Mouse (Mus musculus) left cerebral cortex, adult 9 months (tissue): ENCODE results near the gene Gm21887.
"Not testable (repeated sequence)": the region's sequence is repeated elsewhere in the genome, so short reads cannot be mapped to it uniquely, and the experiment has no call there.

ENCODE experiments used
- DNase-seq, 2 experiments: peaks; one replicate each; pipeline ENCODE4 v3.0.0; 2022; ENCODE audit warnings: low spot score in 2 of 2

Gene Gm21887

DNA sequence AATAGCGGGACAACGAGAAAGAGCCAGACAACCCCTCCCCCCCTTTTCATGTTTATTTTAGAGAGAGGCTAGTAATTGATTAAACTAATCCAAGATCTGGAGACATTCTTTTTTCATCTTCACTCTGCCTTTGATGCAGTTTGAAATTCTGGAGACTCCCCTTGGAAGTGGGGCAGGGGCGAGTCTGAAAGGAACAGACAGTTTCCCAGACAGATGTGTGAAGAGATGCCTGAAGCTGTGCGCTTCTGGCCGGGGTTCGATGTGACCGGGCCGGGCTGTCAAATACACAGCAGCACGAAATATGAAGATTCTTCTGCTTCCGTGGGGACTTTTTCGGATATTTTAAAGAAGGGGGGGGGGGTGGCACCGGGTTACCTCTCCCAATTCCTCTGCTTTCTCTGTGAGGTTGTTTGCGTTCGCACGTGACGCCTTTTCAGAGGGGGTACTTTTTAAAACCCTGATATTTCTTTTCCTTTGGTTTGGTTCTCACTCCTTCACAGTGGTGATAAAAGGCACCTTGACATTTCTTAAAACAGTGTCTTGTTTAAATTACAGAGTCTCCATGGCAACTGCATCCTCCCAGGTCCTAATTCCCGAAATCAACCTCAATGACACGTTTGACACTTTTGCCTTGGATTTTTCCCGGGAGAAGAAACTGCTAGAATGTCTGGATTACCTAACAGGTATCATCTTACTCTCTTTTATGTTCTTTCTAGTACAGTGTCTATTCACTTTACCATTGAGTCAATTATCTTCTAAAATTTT lies 25.9 kb upstream of the Gm21887 start:
- peak; percentile 4 to 85 for DNase-seq

DNA sequence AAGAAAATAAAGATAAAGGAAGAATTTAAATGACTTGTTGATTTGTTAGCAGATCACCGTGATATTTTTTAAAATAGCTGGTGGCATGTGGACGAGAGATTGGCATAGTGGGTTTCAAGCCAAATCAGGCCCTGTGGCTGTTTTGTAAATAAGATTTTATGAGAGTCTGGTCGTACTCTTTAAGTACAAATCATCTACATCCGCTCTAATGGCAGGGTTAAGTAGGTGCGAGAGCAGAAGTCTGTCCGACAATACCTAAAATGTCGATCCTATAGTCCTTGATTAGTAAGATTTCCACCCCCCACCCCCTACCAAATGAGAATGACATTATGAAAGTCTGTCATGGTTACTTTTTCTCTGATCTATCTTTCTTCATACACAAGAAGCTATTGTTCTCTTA lies 25.1 kb upstream of the Gm21887 start:
- peak in 1 of 2 experiments; percentile 36 for DNase-seq

- peak; percentile 10 to 70 for DNase-seq
These were observed 24.6 kb upstream of the Gm21887 start for GRCm38 (mm10) chrX:169984853-169985252.

DNA sequence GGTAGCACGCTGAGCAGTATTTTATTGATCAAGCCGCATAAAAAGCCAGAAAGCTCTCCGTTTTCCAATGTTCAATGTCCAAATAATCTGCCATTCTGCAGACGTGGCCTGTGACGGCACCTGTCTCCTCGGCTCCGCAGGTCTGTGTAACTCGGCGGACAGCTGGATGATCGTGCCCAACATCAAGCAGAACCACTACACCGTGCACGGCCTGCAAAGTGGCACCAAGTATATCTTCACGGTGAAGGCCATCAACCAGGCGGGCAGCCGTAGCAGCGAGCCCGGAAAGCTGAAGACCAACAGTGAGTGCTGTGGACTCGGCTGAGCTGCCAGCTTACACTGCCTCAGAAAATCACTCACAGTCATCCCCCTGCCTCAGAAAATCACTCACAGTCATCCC lies 23.7 kb upstream of the Gm21887 start:
- DNase-seq: peak; percentile 47 to 69

GRCm38 (mm10) chrX:169986519-169987367 lies 22.7 kb upstream of the Gm21887 start:
- DNase-seq: peak; percentile 94

DNA sequence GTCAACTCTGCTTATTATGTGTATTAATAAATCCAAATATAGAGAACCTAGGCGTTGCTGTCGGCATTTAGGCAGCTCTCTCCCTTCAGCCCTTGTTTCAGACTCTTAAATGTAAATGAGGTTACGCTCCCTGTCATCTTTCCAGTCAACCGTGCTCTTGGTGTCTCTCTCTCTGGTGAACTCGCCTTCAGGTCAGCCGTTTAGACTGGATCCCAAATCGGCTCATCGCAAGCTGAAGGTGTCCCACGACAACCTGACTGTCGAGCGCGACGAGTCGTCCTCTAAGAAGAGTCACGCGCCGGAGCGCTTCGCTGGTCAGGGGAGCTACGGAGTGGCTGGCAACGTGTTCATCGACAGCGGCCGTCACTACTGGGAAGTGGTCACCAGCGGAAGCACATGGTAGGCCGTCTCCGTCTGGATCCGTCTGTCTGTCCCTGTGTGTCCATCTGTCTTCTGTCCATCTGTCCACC lies 22.1 kb upstream of the Gm21887 start:
- DNase-seq: peak; percentile 58 to 83

DNA sequence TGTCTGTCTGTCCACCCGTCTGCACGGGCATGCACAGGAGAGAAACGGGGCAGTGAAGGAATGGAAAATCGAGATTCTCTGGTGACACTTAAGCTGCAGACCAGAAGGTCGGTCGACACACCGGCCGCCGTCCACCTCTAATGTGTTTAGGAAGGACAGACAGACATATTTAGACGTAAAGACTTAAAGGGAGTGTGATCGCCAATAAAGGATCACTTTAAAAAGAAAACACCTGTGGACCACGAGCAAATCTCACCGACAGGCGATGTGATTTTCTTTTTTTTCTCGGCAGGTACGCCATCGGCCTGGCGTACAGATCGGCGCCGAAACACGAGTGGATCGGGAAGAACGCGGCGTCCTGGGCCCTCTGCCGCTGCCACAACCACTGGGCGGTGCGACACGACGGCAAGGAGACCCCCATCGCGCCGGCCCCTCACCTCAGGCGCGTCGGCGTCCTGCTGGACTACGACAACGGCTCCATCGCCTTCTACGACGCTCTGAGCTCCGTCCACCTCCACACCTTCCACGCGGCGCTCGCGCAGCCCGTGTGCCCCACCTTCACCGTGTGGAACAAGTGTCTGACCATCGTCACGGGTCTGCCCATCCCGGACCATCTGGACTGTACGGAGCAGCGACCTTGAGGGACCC lies 20.8 kb upstream of the Gm21887 start:
- peak; percentile 40 to 71 for DNase-seq

- peak in 1 of 2 experiments; percentile 2 for DNase-seq
These were observed 20.3 kb upstream of the Gm21887 start for GRCm38 (mm10) chrX:169989219-169989595.

- DNase-seq: peak; percentile 75 to 77
These were observed 19.5 kb upstream of the Gm21887 start for GRCm38 (mm10) chrX:169989691-169990631.

DNA sequence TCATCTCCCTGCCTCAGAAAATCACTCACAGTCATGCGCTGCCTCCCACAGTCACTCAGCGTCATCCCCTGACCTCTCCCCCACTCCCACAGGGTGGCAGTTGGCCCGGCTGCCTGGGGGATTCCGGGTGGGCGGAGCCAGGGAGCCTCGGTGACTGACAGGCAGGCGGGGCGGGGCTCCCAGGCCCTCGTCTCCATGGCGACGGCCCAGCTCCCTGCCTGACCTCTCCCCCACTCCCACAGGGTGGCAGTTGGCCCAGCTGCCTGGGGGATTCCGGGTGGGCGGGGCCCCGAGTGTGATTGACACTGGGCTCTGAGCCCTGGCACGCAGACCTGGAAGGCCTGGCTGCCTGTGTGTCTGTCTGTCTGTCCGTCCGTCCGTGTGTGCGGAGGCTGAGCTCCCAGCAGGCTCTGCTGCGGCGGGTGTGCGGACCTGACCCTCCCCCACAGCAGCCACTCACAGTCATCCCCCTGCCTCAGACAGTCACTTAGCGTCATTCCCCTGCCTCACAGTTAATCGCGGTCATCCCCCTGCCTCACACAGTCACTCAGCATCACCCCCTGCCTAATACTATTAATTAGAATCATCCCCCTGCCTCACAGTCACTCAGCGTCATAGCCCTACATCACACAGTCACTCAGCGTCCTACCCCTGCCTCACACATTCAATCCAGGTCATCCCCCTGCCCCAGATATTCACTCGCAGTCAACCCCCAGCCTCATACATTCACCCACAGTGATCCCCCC lies 18.2 kb upstream of the Gm21887 start:
- DNase-seq: peak; percentile 95 to 99

DNA sequence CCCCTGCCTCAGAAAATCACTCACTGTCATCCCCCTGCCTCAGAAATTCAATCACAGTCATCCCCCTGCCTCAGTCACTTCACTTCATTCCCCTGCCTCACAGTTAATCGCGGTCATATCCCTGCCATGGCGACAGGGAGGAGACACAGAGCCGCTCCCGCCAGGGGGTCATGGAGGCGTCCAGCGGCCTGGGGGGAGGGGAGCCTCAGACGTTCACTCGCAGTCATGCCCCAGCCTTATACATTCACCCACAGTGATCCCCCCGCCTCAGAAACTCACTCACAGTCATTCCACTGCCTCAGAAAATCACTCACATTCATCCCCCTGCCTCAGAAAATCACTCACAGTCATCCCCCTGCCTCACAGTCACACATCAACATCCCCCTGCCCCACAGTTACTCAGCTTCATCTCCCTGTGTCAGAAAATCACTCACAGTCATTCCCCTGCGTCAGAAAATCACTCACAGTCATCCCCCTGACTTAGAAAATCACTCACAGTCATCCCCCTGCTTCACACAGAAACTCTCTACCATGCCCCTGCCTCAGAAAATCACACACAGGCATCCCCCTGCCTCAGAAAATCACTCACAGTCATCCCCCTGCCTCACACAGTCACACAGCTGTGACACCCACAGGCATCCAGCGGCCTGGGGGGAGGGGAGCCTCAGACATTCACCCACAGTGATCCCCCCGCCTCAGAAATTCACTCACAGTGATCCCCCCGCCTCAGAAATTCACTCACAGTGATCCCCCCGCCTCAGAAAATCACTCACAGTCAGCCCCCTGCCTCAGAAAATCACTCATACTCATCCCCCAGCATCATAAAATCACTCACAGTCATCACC lies 17.2 kb upstream of the Gm21887 start:
- not testable (repeated sequence) for DNase-seq

DNA sequence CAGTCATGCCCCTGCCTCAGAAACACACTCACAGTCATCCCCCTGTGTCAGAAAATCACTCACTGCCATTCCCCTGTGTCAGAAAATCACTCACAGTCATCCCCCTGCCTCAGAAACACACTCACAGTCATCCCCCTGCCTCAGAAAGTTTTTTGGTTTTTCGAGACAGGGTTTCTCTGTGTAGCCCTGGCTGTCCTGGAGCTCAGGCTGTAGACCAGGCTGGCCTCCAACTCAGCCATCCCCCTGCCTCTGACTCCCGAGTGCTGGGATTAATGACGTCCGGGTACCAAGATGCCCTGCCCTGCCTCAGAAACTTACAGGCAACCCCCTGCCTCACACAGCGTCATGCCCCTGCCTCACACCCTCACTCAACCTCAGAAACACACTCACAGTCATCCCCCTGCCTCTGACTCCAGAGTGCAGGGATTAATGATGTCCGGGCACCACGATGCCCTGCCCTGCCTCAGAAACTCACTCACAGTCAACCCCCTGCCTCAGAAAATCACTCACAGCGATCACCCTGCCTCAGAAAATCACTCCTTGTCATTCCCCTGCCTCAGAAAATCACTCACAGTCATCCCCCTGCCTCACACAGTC lies 16.4 kb upstream of the Gm21887 start:
- peak in 1 of 2 experiments; percentile 12 for DNase-seq

DNA sequence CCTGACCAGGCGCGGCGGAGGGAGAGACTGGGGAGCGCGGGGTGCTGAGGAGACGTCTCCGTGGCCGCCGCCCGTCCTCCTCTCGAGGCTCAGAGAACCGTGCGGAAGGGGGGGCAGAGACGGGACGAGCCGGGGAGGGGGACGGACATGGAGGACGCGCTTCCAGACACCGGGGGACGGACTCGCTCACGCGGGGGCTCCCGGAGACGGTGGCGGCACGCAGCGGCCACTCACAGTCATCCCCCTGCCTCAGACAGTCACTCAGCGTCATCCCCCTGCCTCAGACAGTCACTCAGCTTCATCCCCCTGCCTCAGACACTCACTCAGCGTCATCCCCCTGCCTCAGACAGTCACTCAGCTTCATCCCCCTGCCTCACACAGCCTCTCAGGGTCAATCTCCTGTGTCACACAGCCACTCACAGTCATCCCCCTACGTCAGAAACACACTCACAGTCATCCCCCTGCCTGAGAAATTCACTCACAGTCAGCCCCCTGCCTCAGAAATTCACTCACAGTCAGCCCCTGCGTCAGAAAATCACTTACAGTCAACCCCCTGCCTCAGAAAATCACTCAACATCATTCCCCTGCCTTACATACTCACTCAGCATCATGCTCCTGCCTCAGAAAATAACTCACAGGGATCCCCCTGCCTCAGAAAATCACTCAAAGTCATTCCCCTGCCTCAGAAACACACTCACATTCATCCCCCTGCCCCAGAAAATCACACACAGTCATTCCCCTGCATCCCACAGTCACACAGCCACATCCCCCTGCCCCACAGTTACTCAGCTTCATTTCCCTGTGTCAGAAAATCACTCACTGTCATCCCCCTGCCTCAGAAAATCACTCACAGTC lies 15.2 kb upstream of the Gm21887 start:
- DNase-seq: not testable (repeated sequence)

DNA sequence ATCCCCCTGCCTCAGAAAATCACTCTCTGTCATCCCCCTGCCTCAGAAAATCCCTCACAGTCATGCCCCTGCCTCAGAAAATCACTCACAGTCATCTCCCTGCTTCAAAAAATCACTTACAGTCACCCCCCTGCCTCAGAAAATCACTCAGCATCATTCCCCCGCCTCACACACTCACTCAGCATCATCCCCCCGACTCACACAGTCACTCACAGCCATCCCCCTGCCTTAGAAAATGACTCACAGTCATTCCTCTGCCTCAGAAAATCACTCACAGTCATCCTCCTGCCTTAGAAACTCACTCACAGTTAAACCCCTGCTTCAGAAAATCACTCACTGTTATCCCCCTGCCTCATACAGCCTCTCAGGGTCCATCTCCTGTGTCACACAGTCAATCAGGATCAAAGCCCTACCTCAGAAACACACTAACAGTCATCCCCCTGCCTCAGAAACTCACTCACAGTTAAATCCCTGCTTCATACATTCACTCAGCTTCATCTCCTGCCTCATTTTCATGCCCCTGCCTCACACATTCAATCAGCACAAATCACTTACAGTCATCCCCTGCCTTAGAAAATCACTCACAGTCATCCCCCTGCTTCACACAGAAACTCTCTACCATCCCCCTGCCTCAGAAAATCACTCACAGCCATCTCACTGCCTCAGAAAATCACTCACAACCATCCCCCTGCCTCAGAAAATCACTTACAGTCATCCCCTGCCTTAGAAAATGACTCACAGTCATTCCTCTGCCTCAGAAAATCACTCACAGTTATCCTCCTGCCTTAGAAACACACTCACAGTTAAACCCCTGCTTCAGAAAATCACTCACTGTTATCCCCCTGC lies 14.4 kb upstream of the Gm21887 start:
- DNase-seq: not testable (repeated sequence)

- not testable (repeated sequence) for DNase-seq
These were observed 13.4 kb upstream of the Gm21887 start for GRCm38 (mm10) chrX:169995909-169996521.

GRCm38 (mm10) chrX:169996926-169997325 lies 12.5 kb upstream of the Gm21887 start:
- DNase-seq: not testable (repeated sequence)

- DNase-seq: not testable (repeated sequence)
These were observed 12.0 kb upstream of the Gm21887 start for GRCm38 (mm10) chrX:169997456-169997853.
